Mouse (Mus musculus): ENCODE results near the gene Tsen2. TPM values are rescaled to one million over a fixed set of nuclear protein-coding genes. Genes with fewer than 3 reads are reported as not detected.

Tsen2 gene
- polyA plus RNA-seq, 1 experiment from 2014 or later, result 33.1 TPM

DNA sequence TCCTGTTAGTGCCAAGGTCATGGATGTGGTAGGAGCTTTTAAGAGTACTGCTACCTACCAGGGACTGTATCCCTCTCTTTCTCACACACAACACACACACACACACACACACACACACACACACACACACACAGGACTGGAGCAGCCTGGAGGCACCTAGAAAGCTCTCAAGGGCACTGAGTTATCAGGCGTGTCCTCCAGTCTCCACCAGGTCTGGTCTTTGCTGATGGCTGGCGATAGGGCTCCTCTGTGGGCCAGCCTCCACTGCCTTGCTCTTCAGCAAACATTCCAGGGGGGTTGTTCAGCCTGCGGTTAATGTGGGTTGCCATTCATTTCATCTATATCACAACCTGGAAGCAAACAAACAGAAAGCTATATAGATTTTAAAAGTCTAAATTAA is 17.0 kb upstream of the Tsen2 start:
- WGBS, result 57% methylated on average over 3 of the region's 3 CpGs
- DNase-seq (ENCODE audit: low spot score), result no peak
- peaks cover 3% of the 10 kb centered on the region for H3K4me1 ChIP-seq (replicated peaks; ENCODE audit: control insufficient read depth, insufficient read depth, low read length)
- H3K4me2 ChIP-seq, result no peak overlapping the region
- H3K27ac ChIP-seq (ENCODE audit: low read depth, low read length), result no peak overlapping the region
- no peak overlapping the region for H3K9ac ChIP-seq (ENCODE audit: low read depth, low read length)
- no peak overlapping the region for H3K4me3 ChIP-seq (ENCODE audit: low read depth, low read length)
- ATAC-seq (replicated peaks; ENCODE audit: low FRiP score), result peak; percentile 79
- H3K9me3 ChIP-seq (ENCODE audit: control insufficient read depth, low read length), result no peaks in the 10 kb centered on the region
- H3K36me3 ChIP-seq (ENCODE audit: control insufficient read depth, insufficient read depth, low read length), result no peaks in the 10 kb centered on the region
- no peaks in the 10 kb centered on the region for H3K27me3 ChIP-seq (replicated peaks; ENCODE audit: control insufficient read depth, insufficient read depth, low read length)

GRCm38 (mm10) chr6:115528372-115528771 is 16.1 kb upstream of the Tsen2 start:
- no peaks in the 10 kb centered on the region for H3K36me3 ChIP-seq (ENCODE audit: control insufficient read depth, insufficient read depth, low read length)
- ATAC-seq (replicated peaks; ENCODE audit: low FRiP score), result no peak
- peaks cover 3% of the 10 kb centered on the region for H3K4me1 ChIP-seq (replicated peaks; ENCODE audit: control insufficient read depth, insufficient read depth, low read length)
- WGBS, result 85% methylated on average over 4 of the region's 4 CpGs
- H3K4me3 ChIP-seq (ENCODE audit: low read depth, low read length), result no peak overlapping the region
- no peak overlapping the region for H3K9ac ChIP-seq (ENCODE audit: low read depth, low read length)
- H3K4me2 ChIP-seq, result no peak overlapping the region
- H3K27ac ChIP-seq (ENCODE audit: low read depth, low read length), result no peak overlapping the region
- H3K27me3 ChIP-seq (replicated peaks; ENCODE audit: control insufficient read depth, insufficient read depth, low read length), result no peaks in the 10 kb centered on the region
- no peak for DNase-seq (ENCODE audit: low spot score)
- H3K9me3 ChIP-seq (ENCODE audit: control insufficient read depth, low read length), result no peaks in the 10 kb centered on the region

- ATAC-seq (replicated peaks; ENCODE audit: low FRiP score), result no peak
- Histone ChIP-seq H3K27ac (ENCODE audit: low read depth, low read length) (no peak overlapping the region), H3K27me3 (replicated peaks; ENCODE audit: control insufficient read depth, insufficient read depth, low read length) (no peaks in the 10 kb centered on the region), H3K9ac (ENCODE audit: low read depth, low read length) (no peak overlapping the region), H3K4me1 (replicated peaks; ENCODE audit: control insufficient read depth, insufficient read depth, low read length) (no peaks in the 10 kb centered on the region), H3K9me3 (ENCODE audit: control insufficient read depth, low read length) (no peaks in the 10 kb centered on the region), H3K4me3 (ENCODE audit: low read depth, low read length) (no peak overlapping the region), H3K4me2 (no peak overlapping the region), H3K36me3 (ENCODE audit: control insufficient read depth, insufficient read depth, low read length) (no peaks in the 10 kb centered on the region)
- 78% methylated on average over 7 of the region's 7 CpGs for WGBS
- DNase-seq (ENCODE audit: low spot score), result no peak
Observed at GRCm38 (mm10) chr6:115534617-115535016, 9.8 kb upstream of the Tsen2 start.

- H3K4me3 ChIP-seq (ENCODE audit: low read depth, low read length), result no peak overlapping the region
- no peak overlapping the region for H3K27ac ChIP-seq (ENCODE audit: low read depth, low read length)
- H3K36me3 ChIP-seq (ENCODE audit: control insufficient read depth, insufficient read depth, low read length), result no peaks in the 10 kb centered on the region
- no peak overlapping the region for H3K4me2 ChIP-seq
- no peaks in the 10 kb centered on the region for H3K9me3 ChIP-seq (ENCODE audit: control insufficient read depth, low read length)
- H3K9ac ChIP-seq (ENCODE audit: low read depth, low read length), result no peak overlapping the region
- WGBS, result 86% methylated on average over 4 of the region's 4 CpGs
- ATAC-seq (replicated peaks; ENCODE audit: low FRiP score), result no peak
- no peak for DNase-seq (ENCODE audit: low spot score)
- H3K27me3 ChIP-seq (replicated peaks; ENCODE audit: control insufficient read depth, insufficient read depth, low read length), result no peaks in the 10 kb centered on the region
- no peaks in the 10 kb centered on the region for H3K4me1 ChIP-seq (replicated peaks; ENCODE audit: control insufficient read depth, insufficient read depth, low read length)
Observed at GRCm38 (mm10) chr6:115536169-115536568, 8.3 kb upstream of the Tsen2 start.

DNA sequence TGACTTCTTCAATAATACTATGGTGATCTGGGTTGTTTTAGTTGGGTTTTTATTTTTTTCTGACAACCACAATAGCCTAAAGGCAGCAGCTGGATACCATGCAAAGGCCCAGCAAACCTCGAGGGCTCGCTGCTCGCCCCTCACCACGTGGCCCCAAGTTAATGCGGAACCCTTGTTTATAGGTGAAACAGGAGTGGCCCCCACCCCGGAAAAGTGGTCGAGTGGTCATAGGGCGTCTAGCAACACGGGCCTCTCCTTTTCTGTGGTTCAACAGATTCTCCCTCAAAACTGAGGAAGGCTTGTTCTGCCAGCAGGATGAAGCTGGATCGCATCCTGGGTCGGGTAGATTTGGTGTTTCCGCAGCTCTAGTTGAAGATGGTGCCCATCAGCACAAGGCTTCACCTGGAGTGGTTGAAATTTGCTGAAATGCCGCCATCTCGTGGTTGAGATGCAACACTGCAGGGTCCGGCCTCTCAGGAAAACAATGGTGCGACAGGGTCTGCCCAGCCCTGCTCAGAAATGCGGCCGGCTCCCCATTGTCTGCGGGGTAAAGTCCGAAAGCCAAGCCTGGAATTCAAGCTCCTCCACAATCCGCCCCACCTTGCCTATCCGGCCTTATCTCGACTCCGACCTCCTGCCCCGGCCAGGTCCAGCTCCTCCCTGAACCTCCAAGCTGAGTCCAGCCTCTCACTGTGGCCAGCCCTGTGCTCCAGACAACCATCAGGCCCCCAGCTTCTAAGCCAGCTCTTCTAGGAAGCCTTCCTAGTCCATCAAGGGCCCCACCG is 5.6 kb upstream of the Tsen2 start:
- ATAC-seq (replicated peaks; ENCODE audit: low FRiP score), result peak; percentile 73
- no peaks in the 10 kb centered on the region for H3K36me3 ChIP-seq (ENCODE audit: control insufficient read depth, insufficient read depth, low read length)
- H3K9ac ChIP-seq (ENCODE audit: low read depth, low read length), result 0 out of 2 replicates have a peak overlapping the region, but pooled peaks have one; percentile 42
- DNase-seq (ENCODE audit: low spot score), result peak; percentile 75
- H3K4me2 ChIP-seq, result peak overlapping the region; percentile 54
- WGBS, result 16% methylated on average over 26 of the region's 26 CpGs
- H3K9me3 ChIP-seq (ENCODE audit: control insufficient read depth, low read length), result no peaks in the 10 kb centered on the region
- H3K4me1 ChIP-seq (replicated peaks; ENCODE audit: control insufficient read depth, insufficient read depth, low read length), result peaks cover 10% of the 10 kb centered on the region
- H3K4me3 ChIP-seq (ENCODE audit: low read depth, low read length), result no peak overlapping the region
- no peaks in the 10 kb centered on the region for H3K27me3 ChIP-seq (replicated peaks; ENCODE audit: control insufficient read depth, insufficient read depth, low read length)
- H3K27ac ChIP-seq (ENCODE audit: low read depth, low read length), result no peak overlapping the region

GRCm38 (mm10) chr6:115541676-115542275 is 2.7 kb upstream of the Tsen2 start:
- Histone ChIP-seq H3K27ac (ENCODE audit: low read depth, low read length) (peak overlapping the region; percentile 73), H3K4me1 (replicated peaks; ENCODE audit: control insufficient read depth, insufficient read depth, low read length) (peaks cover 14% of the 10 kb centered on the region), H3K9ac (ENCODE audit: low read depth, low read length) (no peak overlapping the region), H3K36me3 (ENCODE audit: control insufficient read depth, insufficient read depth, low read length) (no peaks in the 10 kb centered on the region), H3K27me3 (replicated peaks; ENCODE audit: control insufficient read depth, insufficient read depth, low read length) (no peaks in the 10 kb centered on the region), H3K4me3 (ENCODE audit: low read depth, low read length) (no peak overlapping the region), H3K9me3 (ENCODE audit: control insufficient read depth, low read length) (no peaks in the 10 kb centered on the region), H3K4me2 (no peak overlapping the region; the same call in 1 of the 2 replicates)
- no peak for ATAC-seq (replicated peaks; ENCODE audit: low FRiP score)
- no peak for DNase-seq (ENCODE audit: low spot score)
- WGBS, result 48% methylated on average over 6 of the region's 6 CpGs

- no peak overlapping the region for H3K27ac ChIP-seq (ENCODE audit: low read depth, low read length)
- 68% methylated on average over 3 of the region's 3 CpGs for WGBS
- no peak overlapping the region for H3K4me3 ChIP-seq (ENCODE audit: low read depth, low read length)
- DNase-seq (ENCODE audit: low spot score) (no peak), ATAC-seq (replicated peaks; ENCODE audit: low FRiP score) (no peak)
- no peak overlapping the region for H3K4me2 ChIP-seq
- peaks cover 14% of the 10 kb centered on the region for H3K4me1 ChIP-seq (replicated peaks; ENCODE audit: control insufficient read depth, insufficient read depth, low read length)
- H3K27me3 ChIP-seq (replicated peaks; ENCODE audit: control insufficient read depth, insufficient read depth, low read length), result no peaks in the 10 kb centered on the region
- H3K9ac ChIP-seq (ENCODE audit: low read depth, low read length), result no peak overlapping the region
- H3K36me3 ChIP-seq (ENCODE audit: control insufficient read depth, insufficient read depth, low read length), result no peaks in the 10 kb centered on the region
- H3K9me3 ChIP-seq (ENCODE audit: control insufficient read depth, low read length), result no peaks in the 10 kb centered on the region
Observed at GRCm38 (mm10) chr6:115542341-115542740, 2.1 kb upstream of the Tsen2 start.

- peaks cover 17% of the 10 kb centered on the region for H3K4me1 ChIP-seq (replicated peaks; ENCODE audit: control insufficient read depth, insufficient read depth, low read length)
- peaks cover 8% of the 10 kb centered on the region; the same call in 1 of the 2 replicates for H3K36me3 ChIP-seq (ENCODE audit: control insufficient read depth, insufficient read depth, low read length)
- DNase-seq (ENCODE audit: low spot score), result no peak
- no peaks in the 10 kb centered on the region for H3K27me3 ChIP-seq (replicated peaks; ENCODE audit: control insufficient read depth, insufficient read depth, low read length)
- H3K9ac ChIP-seq (ENCODE audit: low read depth, low read length), result no peak overlapping the region
- WGBS, result 73% methylated on average over 5 of the region's 5 CpGs
- H3K27ac ChIP-seq (ENCODE audit: low read depth, low read length), result no peak overlapping the region
- ATAC-seq (replicated peaks; ENCODE audit: low FRiP score), result no peak
- no peak overlapping the region for H3K4me3 ChIP-seq (ENCODE audit: low read depth, low read length)
- H3K9me3 ChIP-seq (ENCODE audit: control insufficient read depth, low read length), result no peaks in the 10 kb centered on the region
- no peak overlapping the region for H3K4me2 ChIP-seq
Observed at GRCm38 (mm10) chr6:115546276-115546675, 1.8 kb downstream of the Tsen2 start.

DNA sequence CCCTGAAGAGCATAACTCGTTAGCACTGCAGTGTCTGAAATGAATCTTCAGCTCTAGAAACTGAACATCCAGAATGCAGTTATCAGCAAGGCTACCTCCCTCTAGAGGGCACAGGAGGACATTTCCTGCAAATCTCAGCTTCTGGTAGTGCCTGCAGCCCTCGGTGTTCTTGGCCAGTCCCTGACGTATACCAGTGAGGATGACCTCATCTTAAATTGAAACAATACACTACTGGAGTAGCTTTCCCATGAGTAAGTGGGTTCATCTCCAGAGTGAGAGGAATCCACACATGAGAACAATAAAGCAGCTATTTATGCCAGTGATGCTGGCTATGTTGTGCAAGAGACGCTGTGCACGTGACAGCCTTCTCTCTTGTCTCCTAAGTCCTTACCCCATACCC is 11.0 kb downstream of the Tsen2 start:
- ATAC-seq (replicated peaks; ENCODE audit: low FRiP score) (no peak), DNase-seq (ENCODE audit: low spot score) (no peak)
- Histone ChIP-seq H3K27me3 (replicated peaks; ENCODE audit: control insufficient read depth, insufficient read depth, low read length) (no peaks in the 10 kb centered on the region), H3K4me3 (ENCODE audit: low read depth, low read length) (no peak overlapping the region), H3K9me3 (ENCODE audit: control insufficient read depth, low read length) (no peaks in the 10 kb centered on the region), H3K9ac (ENCODE audit: low read depth, low read length) (no peak overlapping the region), H3K4me1 (replicated peaks; ENCODE audit: control insufficient read depth, insufficient read depth, low read length) (no peaks in the 10 kb centered on the region; the same call in 1 of the 2 replicates), H3K4me2 (no peak overlapping the region), H3K36me3 (ENCODE audit: control insufficient read depth, insufficient read depth, low read length) (peaks cover 16% of the 10 kb centered on the region; the same call in 1 of the 2 replicates), H3K27ac (ENCODE audit: low read depth, low read length) (no peak overlapping the region)
- WGBS, result 78% methylated on average over 5 of the region's 5 CpGs

Measured in liver, embryonic 11.5 days (tissue).